Mouse (Mus musculus) spleen, adult 18-20 months (tissue): ENCODE results near the gene Sema7a.
A peak's percentile ranks its signal among the peaks of the same experiment; 100 is the strongest.

Experiments
- DNase-seq, 2 experiments: peaks; one replicate each; pipeline ENCODE4 v3.0.0; 2022; ENCODE audit warnings: mixed read lengths in 2 of 2

Sema7a gene

GRCm38 (mm10) chr9:57978025-57978424 lies 38.1 kb downstream of the Sema7a start:
- DNase-seq: no peak

DNA sequence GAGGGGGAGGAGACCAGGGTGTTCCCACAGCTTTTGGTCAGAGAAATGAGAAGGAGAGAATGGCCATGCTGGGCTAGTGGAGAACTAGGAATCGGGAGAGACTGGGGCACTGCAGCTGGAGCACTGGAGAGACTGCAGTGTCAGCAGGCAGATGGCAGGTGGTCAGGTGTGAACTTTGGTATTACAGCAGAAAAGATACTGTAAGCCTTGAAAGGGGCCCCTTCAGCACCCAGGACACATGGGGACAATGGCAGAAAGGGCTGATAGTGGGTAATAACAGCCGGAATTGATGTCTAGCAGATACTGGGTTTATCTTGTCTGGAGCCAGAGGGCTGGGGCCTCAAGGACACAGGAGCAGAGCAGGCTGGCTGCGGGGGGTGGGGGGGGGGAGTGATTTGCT lies 38.9 kb downstream of the Sema7a start:
- DNase-seq: no peak

DNA sequence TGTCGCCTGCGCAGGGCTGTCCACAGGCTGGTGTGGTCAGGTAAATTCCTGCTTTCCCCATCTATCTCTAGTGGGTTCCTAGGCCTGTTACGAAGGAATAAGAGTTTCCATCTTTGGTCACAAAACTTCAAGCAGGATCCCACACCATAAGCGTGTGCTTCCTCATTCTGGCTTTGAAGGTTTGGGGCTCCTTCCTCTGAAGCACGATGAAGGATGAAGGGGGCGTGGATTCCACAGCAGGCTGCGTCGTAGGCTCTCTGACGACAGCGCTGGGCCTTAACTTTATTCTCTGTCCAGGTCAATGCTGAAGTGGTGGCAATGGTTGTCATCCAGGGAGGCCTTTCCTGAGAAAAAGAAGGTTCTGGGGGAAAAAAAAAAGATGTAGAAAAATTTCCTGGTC lies 40.7 kb downstream of the Sema7a start:
- DNase-seq: no peak

GRCm38 (mm10) chr9:57985304-57985703 lies 45.4 kb downstream of the Sema7a start:
- DNase-seq: no peak

DNA sequence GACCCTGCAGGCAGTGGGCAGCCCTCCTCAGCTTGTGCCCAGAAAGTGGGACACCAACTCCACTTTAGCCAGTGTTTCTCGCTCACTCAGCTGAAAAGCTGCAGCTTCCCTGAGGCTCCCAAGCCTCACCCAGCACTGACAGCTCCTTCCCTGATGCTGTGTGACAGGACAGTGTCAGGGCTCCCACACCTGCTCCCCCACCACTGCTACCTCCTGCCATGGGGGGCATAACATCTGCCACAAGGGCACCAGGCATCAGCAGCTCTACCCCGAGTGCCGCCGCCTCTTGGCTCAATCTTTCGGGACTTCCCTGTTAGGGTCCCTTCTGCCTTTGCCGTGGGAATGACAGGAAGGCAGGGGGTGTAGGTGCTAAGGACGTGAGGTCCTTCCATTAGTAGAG lies 46.4 kb downstream of the Sema7a start:
- DNase-seq: no peak

DNA sequence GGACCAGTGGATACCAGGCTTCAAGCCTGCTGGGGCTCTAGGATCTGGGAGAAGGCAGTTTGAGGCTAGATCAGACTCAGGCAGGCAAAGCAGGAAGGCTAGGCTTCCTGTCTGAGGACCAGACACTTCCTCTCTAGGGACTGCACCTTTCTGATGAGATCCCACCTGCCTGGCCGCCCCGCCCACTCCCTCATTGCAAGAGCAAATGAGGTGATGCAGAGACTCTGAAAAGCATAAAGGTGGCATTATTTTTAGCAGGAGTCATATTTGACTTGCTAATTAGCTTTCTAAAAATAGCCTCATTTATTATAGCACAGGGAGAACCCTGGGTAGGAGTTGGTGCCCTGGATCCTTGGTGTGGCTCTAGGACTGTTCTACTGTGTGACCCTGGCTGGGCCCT lies 48.2 kb downstream of the Sema7a start:
- peak; percentile 50 to 56 for DNase-seq

DNA sequence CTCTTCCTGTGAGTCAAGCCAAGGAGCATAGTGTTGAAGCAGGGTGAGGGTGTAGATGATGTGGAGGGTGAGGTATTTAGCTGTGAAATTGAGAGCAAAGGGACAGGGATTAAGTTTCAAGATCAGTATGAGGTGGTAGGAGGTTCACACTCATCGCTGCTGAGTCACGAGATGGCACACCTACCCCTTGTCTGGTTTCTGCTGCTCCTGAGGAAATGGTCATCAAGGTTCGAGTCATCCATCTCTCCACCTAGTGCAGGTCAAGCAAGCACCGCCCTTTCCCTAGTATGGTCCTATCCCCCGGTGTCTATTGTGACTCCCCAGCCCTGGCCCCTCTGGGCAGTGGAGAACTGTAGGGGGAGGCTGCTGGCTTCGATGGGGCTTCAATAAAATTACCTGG lies 49.4 kb downstream of the Sema7a start:
- DNase-seq: no peak

GRCm38 (mm10) chr9:57990438-57991110 lies 50.7 kb downstream of the Sema7a start:
- peak in 1 of 2 experiments; percentile 60 for DNase-seq

GRCm38 (mm10) chr9:57992060-57992459 lies 52.1 kb downstream of the Sema7a start:
- no peak for DNase-seq

DNA sequence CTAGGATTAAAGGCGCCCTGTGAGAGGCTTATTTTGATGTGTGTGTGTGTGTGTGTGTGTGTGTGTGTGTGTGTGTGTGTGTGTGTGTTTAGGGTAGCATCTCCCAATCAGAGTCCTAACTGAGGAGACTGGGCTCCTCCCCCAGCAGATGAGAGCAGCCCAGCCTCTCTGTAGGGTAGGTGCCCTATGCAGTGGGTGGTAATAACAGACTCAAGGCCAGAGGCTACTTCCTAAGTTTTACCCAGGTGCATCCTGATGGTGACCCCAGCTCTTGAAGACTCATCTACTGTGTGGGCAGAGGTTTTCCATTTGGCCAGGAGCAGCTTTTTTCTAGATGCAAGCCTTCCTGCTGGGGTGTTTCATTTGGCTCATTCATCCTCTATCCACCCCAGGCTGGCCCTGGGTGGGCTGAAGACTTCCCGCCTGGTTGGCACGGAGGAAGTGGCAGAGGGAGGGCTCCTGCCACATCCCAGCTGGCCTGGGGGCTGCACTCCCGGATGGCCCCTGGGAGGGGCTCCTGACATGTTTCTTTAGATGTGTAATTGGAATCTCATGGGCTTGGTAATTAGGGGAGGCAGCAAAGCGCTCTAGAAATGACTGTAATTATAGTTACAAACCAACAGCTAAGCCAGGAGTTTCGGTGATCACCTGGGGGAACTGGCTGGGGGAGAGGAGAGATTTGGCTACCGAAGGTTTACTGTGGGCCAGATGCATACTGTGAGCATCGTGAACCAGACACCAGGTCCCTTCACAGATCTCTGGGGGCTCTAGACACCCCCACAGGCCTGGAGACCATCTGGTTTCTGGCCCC lies 53.1 kb downstream of the Sema7a start:
- DNase-seq: no peak

DNA sequence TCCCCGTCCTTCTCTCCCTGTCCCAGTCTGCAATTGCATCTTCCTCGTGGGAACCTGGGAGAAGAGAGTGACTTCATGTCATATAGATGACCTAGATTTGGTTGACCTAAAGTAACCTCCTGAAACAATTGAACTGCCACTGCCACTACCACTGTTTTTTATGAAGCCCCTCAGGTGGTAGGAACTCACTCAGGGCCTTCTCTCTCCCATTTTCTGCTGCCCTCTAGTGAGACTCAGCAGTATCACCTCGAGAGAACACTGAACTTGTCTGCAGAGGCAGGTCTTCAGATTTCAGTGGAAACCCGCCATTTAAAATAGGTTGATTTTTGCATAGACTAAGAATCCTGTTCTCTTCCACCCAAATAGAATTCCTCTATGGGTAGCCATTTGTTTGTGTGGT lies 55.4 kb downstream of the Sema7a start:
- DNase-seq: no peak

GRCm38 (mm10) chr9:57997511-57998031 lies 57.7 kb downstream of the Sema7a start:
- no peak for DNase-seq

DNA sequence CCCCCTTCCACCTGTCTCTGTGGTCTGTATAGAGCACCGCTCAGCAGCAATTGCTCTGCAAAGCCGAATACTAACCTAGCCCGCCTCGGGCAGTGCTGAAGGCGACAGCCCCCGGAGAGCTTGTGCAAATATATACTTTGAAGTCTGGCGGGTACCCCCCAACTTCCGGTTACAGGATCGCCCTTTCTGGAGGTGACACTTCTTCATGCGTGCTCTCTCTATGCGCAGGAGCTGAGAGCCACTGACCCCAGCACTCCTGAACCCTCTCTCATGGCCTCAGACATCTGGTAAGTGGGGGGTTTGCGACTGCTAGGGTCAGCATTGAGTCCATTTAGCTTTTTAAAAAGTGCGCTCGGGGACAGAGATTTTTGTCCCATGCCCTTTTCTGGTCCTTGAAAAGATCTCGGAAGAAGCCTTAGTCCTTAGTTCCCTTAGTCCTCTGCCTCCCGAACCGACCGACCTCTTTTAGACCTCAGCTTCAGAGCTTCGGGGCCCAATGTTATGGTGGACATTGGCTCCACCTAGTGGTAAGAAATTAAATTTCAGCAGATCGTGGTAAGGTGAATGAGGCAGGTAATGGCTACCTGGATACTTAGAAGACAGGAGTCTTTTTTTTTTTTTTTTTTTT lies 58.2 kb downstream of the Sema7a start:
- DNase-seq: no peak

GRCm38 (mm10) chr9:57998685-57999084 lies 58.8 kb downstream of the Sema7a start:
- DNase-seq: no peak

GRCm38 (mm10) chr9:57999676-58000075 lies 59.8 kb downstream of the Sema7a start:
- no peak for DNase-seq

- no peak for DNase-seq
These were observed 63.4 kb downstream of the Sema7a start for GRCm38 (mm10) chr9:58003272-58003671.

GRCm38 (mm10) chr9:58005753-58006461 lies 66.0 kb downstream of the Sema7a start, which contains the start of gene Cyp11a1:
TSS of gene Cyp11a1 (plus strand) at chr9:58006411.
- no peak for DNase-seq

DNA sequence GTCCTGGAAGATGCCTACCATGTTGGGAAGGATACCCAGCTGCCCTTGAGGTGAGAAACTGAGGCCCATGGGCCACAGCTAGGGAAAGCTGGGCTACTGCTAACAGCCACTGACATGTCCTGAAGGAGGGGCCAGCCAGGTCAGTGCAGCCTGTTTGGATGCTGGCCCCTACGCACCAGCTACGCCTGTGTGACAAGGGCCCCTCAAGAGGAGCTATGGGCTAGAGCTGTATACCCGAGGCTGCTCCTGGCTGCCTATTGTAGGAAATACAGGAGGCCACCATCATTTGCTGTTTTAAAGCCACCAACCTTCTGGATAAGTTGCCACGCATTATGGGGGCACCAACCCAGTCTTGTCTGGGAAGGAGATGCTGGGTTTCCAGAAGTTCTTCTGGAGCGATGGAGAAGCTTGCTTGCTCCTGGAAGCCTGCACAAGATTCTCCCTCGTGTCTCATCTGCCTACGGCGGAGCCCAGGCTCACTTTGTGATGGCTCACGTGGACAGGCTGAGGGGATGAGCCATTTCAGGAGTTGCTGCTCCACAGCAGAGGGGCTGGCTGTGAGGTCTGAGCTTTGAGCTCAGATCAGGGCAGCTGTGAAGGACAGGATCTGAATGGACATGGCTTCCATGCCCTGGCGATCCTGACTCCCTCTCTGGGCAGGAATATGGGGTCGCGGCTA lies 68.6 kb downstream of the Sema7a start:
- DNase-seq: no peak

DNA sequence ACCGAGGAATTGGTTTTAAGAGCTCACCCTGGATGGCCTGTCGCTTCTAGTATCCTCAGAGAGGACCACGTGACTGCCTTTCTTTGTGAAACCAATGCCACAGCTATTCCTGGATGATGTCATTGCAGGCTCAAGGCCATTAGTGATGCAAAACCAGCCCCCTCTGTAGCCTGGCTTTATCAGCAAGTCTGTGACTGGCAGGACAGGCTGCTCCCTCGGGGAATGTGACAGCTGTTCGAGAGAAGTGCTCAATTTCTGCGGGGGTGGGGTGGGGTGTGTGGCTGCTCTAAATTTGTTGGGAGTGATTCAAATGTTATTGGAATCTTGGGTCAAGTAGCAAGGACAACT lies 69.1 kb downstream of the Sema7a start:
- no peak for DNase-seq

DNA sequence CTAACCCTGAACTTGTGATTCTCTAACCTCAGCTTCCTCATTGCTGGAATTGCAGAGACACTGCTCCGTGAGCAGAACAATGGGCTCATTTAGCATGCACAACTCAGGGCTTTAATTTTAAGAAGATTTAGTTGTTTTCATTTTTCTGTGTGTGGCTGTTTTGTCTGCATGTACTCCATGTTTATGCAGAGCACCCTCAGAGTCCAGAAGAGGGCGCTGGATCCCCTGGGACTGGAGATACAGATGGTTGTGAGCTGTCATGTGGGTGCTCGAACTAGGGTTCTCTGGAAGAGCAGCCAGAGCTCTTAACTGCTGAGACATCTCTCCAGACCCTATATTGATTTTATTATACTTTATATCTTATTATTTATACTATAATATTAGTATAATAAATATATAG lies 69.7 kb downstream of the Sema7a start:
- no peak for DNase-seq

- DNase-seq: no peak
These were observed 71.1 kb downstream of the Sema7a start for GRCm38 (mm10) chr9:58011027-58011426.

- DNase-seq: no peak
These were observed 71.6 kb downstream of the Sema7a start for GRCm38 (mm10) chr9:58011552-58011951.
